Mouse (Mus musculus): ENCODE measurements at regions not wholly inside any gene's neighbourhood (a gene's known extent, or its start where the extent isn't known, plus 50 kb on each side); places are given as distances from the start of the nearest gene placed in this dataset.

- TF ChIP-seq CTCF (IDR thresholded peaks at IDR 0.05; ENCODE audit: insufficient read depth, low read depth, low read length), result no peak
- no peak for TF ChIP-seq POLR2A (IDR thresholded peaks at IDR 0.05; ENCODE audit: insufficient read depth, low read depth, low read length)
Measured at GRCm38 (mm10) chrX:19237048-19237737, 243.9 kb downstream of the Tex13c3 start.

All from olfactory bulb, adult 2 months (tissue).